Mouse (Mus musculus): ENCODE measurements around the gene Rin2.
"Not testable (repeated sequence)": the region's sequence is repeated elsewhere in the genome, so short reads cannot be mapped to it uniquely, and the experiment has no call there.

Gene Rin2

GRCm38 (mm10) chr2:145683536-145683935 lies 8.5 kb downstream of the Rin2 start:
- in situ Hi-C loops (cut with MboI; ENCODE audit: low sequenced_read_pairs): no loop called here

GRCm38 (mm10) chr2:145684151-145684550 lies 9.1 kb downstream of the Rin2 start:
- in situ Hi-C loops (cut with MboI; ENCODE audit: low sequenced_read_pairs): no loop called here

- in situ Hi-C loops (cut with MboI; ENCODE audit: low sequenced_read_pairs): no loop called here
Measured at GRCm38 (mm10) chr2:145684891-145685290, 9.9 kb downstream of the Rin2 start.

GRCm38 (mm10) chr2:145686017-145686416 lies 11.0 kb downstream of the Rin2 start:
- in situ Hi-C loops (cut with MboI; ENCODE audit: low sequenced_read_pairs): no loop called here

GRCm38 (mm10) chr2:145691367-145692009 lies 16.5 kb downstream of the Rin2 start:
- in situ Hi-C loops (cut with MboI; ENCODE audit: low sequenced_read_pairs): no loop called here

- in situ Hi-C loops (cut with MboI; ENCODE audit: low sequenced_read_pairs): no loop called here
Measured at GRCm38 (mm10) chr2:145697160-145697559, 22.1 kb downstream of the Rin2 start.

GRCm38 (mm10) chr2:145699414-145700071 lies 24.5 kb downstream of the Rin2 start:
- in situ Hi-C loops (cut with MboI; ENCODE audit: low sequenced_read_pairs): no loop called here

- in situ Hi-C loops (cut with MboI; ENCODE audit: low sequenced_read_pairs): no loop called here
Measured at GRCm38 (mm10) chr2:145700237-145700985, 25.4 kb downstream of the Rin2 start.

- in situ Hi-C loops (cut with MboI; ENCODE audit: low sequenced_read_pairs): no loop called here
Measured at GRCm38 (mm10) chr2:145701605-145702335, 26.8 kb downstream of the Rin2 start.

GRCm38 (mm10) chr2:145704738-145705137 lies 29.7 kb downstream of the Rin2 start:
- in situ Hi-C loops (cut with MboI; ENCODE audit: low sequenced_read_pairs): no loop called here

GRCm38 (mm10) chr2:145709727-145710389 lies 34.8 kb downstream of the Rin2 start:
- in situ Hi-C loops (cut with MboI; ENCODE audit: low sequenced_read_pairs): no loop called here

GRCm38 (mm10) chr2:145711512-145711911 lies 36.5 kb downstream of the Rin2 start:
- in situ Hi-C loops (cut with MboI; ENCODE audit: low sequenced_read_pairs): no loop called here

- in situ Hi-C loops (cut with MboI; ENCODE audit: low sequenced_read_pairs): no loop called here
Measured at GRCm38 (mm10) chr2:145712026-145712425, 37.0 kb downstream of the Rin2 start.

GRCm38 (mm10) chr2:145717539-145717938 lies 42.5 kb downstream of the Rin2 start:
- in situ Hi-C loops (cut with MboI; ENCODE audit: low sequenced_read_pairs): no loop called here

GRCm38 (mm10) chr2:145718624-145719183 lies 43.7 kb downstream of the Rin2 start:
- in situ Hi-C loops (cut with MboI; ENCODE audit: low sequenced_read_pairs): no loop called here

- in situ Hi-C loops (cut with MboI; ENCODE audit: low sequenced_read_pairs): no loop called here
Measured at GRCm38 (mm10) chr2:145720157-145720556, 45.1 kb downstream of the Rin2 start.

- in situ Hi-C loops (cut with MboI; ENCODE audit: low sequenced_read_pairs): no loop called here
Measured at GRCm38 (mm10) chr2:145720743-145721142, 45.7 kb downstream of the Rin2 start.

- in situ Hi-C loops (cut with MboI; ENCODE audit: low sequenced_read_pairs): not testable (repeated sequence)
Measured at GRCm38 (mm10) chr2:145722304-145722703, 47.3 kb downstream of the Rin2 start.

GRCm38 (mm10) chr2:145724288-145724687 lies 49.3 kb downstream of the Rin2 start:
- in situ Hi-C loops (cut with MboI; ENCODE audit: low sequenced_read_pairs): no loop called here

- in situ Hi-C loops (cut with MboI; ENCODE audit: low sequenced_read_pairs): no loop called here
Measured at GRCm38 (mm10) chr2:145729414-145729813, 54.4 kb downstream of the Rin2 start.

Data from CH12F3 (cell line).